Mouse (Mus musculus) activated CD4-positive, CD25-positive, alpha-beta regulatory T cell, adult 4 months (primary cell): ENCODE measurements around the gene Apoc3. TPM values are rescaled to one million over a fixed set of nuclear protein-coding genes. Genes with fewer than 3 reads are reported as not detected.

Experiments used
- ATAC-seq: one replicate; pipeline ENCODE4 v1.8.0; 2017
- polyA plus RNA-seq, 2 experiments: library from polyadenylated mRNA; unstranded; fragments of 100-300 nt; shearing (Covaris generic); gene quantifications; one replicate each; pipeline ENCODE4 v1.2.1; 2017

Gene Apoc3
- polyA plus RNA-seq, 2 experiments from 2014 or later: not detected

DNA sequence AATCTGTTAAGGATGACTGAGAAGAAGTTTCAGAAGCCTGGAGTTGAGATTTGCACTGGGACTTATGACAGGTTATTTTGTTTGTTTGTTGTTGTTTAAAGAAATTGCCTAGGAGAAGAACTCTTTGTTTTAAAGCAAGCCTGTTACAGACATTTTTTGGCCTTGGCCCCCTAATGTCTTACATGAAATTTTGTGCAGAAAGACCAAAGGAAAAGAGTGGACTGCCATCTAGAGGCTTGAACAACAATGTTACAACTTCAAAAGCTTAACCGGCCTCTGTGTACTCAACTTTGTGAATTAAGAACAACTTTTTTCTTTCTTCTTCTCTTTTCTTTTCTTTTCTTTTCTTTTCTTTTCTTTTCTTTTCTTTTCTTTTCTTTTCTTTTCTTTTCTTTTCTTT lies 43.8 kb downstream of the Apoc3 start:
- peak; percentile 72 for ATAC-seq

DNA sequence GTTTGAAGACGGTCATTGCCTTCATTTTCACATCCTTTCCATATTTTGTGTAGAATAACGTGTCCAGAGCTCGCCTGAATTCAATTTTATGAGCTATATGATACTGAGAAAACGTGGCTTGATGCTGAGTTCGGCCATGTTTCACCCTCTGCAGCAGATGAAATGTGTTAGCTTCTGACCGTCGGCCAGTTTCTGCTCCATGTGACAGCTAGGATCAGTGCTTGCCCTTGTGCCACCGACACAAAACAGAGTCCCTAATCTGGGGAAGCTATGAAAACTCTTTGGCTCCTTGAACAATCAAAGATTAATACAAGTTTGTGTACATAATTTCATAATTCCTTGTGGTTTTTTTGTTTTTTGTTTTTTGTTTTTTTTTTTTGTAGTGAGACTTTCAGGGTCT lies 44.2 kb downstream of the Apoc3 start:
- ATAC-seq: no peak

DNA sequence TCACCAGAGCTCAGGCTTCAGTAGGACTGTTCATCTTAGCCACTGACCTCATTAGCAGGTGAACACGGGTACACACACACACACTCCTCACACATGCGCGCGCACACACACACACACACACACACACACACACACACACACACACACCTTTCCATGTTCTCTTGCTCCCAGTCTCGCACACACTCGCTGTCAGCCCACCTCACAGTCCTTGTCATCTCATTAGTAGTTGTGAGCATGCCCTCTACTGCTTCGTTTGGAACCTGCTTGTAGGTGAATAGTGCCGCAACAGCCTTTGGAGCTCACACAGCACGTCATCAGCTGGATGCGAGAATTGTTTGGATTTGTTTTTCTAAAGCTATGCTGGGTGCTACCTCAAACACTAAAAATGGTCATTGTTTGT lies 46.1 kb downstream of the Apoc3 start:
- no peak for ATAC-seq

DNA sequence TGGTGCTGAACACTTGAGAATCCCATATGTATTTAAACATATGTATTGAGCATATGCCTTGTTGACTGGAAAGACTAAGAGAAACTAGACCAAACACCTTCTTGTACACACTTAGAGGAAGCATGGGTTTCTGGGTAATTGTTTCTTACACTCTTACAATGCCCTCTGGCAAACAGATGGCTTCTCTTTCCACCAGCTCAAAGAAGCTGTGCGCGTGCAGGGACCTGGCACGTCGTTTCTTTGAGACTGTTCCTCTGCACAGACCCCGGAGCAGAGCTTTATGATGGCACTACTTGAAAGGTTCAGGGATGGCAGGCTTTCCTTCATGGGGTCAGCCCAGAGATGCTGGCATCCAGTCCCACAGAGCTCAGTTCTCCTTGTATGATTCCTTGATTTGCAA lies 46.5 kb downstream of the Apoc3 start:
- no peak for ATAC-seq

DNA sequence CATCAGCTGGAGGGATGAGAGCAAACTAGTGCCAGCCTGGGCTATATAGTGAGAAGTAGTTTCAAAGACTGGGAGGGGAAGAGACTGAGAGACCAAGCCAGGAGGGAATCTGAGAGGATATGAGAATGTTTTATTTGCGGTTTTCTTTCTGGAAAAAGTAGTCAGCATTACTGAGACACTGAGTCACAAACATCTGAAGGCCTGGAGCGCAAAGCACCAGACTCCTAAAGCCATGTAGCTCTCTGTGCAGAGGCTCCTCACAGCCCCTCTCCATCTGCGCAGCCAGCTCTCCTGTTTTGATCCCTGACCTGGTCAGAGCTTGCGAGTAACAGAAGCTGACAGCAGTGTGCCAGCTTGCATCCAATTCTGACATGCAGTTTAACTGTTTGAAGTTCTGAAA lies 47.1 kb downstream of the Apoc3 start:
- no peak for ATAC-seq

DNA sequence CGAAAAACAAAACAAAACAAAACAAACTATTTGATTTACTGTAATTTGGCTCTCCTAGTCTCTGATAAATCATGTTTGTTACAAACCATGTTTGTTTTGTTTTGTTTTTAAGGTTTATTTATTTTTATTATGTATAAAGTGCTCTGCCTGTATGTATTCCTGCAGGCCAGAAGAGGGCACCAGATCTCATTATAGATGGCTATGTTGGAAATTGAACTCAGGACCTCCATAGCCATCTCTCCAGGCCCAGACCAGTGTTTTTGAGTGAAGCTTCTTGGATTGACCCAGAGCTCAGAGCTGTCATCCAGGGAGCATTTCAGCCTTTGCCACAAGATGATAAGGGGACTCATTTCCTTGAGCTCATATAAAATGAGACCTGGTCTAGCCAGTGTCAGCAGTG lies 49.0 kb downstream of the Apoc3 start:
- ATAC-seq: no peak

DNA sequence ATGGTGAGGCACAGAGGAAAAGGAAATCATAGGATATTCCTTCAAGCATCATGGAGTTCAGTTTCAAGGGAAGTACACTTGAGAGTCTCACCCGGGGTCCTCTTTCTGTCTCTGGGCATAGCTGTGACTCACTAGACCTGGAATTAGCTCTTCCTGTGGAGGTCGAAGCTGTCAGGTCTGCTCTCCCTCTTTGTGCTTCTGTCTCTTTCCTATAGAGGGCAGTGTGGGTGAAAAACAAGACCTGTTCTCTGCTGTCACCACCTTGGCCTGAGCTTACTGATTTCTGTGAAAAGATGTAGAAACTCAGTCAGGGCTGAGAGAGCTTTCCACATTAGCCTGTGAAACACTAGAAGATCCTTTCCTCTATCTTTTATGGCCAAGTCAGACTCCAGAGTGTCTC lies 50.2 kb downstream of the Apoc3 start:
- peak; percentile 68 for ATAC-seq

DNA sequence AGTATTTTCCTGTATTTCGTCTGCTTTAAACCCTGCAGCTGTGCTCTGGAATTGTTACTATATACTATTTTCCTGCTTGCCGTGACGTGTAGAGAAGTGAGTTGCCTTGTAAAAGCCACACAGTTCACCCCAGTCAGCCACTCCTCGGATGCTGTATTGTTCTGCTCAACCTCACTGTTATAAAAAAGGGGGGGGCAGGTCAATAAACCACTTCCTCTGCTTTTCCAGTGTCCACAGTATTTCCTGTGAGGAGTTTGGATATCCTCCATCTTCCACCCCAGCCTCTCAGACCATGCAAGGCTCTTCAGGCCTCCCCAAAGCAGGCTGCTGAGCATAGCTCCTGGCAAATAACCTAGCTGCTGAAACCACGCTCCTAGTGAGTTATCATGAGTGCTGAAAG lies 50.9 kb downstream of the Apoc3 start:
- ATAC-seq: no peak

Other genes with a start within 250 kb of the Apoc3 start
- 10 to 100 TPM; 59.9 to 63.9 TPM for gene Pafah1b2, start 222.9 kb downstream of the Apoc3 start, polyA plus RNA-seq
- gene Sik3, start 222.8 kb downstream of the Apoc3 start, polyA plus RNA-seq: 10 to 100 TPM in 1 of 2 experiments, 1 to 10 TPM in 1; 7.9 to 10.4 TPM
- not detected for gene Apoa1, start 7.1 kb downstream of the Apoc3 start, polyA plus RNA-seq
- gene Apoa4, start 5.1 kb upstream of the Apoc3 start, polyA plus RNA-seq: not detected
- not detected for gene Apoa5, start 33.0 kb upstream of the Apoc3 start, polyA plus RNA-seq
- gene Zpr1, start 37.4 kb upstream of the Apoc3 start, polyA plus RNA-seq: 10 to 100 TPM; 32.5 to 40.7 TPM
- gene Bud13, start 47.4 kb upstream of the Apoc3 start, polyA plus RNA-seq: 10 to 100 TPM; 15.7 to 16.6 TPM
- gene 4931429L15Rik, start 84.3 kb upstream of the Apoc3 start, polyA plus RNA-seq: not detected